Mouse (Mus musculus) megakaryocyte-erythroid progenitor cell, adult 5 weeks (primary cell): Measurements from ENCODE around the gene Arl5b. TPM values are rescaled to one million over a fixed set of nuclear protein-coding genes. Genes with fewer than 3 reads are reported as not detected.

Experiments
- polyA plus RNA-seq: library from polyadenylated mRNA; stranded (reverse); fragments of >175 nt; gene quantifications from 2 replicates; pipeline ENCODE4 v1.2.3, GENCODE M21; 2012

Gene Arl5b
- 8.5 and 10.1 TPM in 2 replicates for polyA plus RNA-seq

GRCm38 (mm10) chr2:15049117-15049873, at the start of gene Arl5b:
Arl5b (plus strand) TSS chr2:15049395.

DNA sequence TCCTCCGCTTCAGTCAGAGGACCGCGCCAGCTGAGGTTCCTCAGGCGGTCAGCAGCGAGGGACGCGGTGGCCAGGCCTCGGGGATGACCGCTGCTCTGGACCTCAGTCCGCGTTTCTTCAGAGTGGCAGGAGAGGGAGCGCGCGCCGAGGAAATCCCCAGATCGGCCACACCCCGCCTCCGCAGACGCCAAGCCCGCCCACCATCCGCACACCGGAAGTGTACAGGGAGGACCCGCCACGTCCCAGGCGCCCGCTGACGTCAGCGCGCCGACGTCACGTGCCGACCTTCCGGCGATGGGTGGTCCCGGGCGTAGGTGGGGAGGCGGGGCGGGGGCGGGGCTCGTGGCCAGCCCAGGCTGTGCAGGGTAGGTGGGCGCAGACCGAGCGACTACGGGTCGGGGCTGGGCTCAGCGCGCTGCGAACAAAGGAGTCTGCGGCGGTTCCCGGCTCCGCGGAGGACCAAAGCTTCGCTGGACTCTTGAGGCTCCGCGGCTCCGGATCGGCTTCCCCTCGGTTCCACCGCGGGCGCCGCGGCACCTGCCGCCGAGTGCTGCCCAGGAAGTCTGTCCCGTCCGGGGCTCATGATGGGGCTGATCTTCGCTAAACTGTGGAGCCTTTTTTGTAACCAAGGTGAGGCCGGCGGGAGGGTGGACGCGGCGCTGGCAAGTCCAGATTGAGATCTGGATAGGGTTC, 5.9 kb downstream of the Arl5b start, which contains the start of gene Nsun6:
Gene Nsun6 (minus strand): TSS at position 125 of the 693 bp plus-strand sequence.

Other genes with a start within 250 kb of the Arl5b start
- gene Nsun6, start 5.7 kb downstream of the Arl5b start, polyA plus RNA-seq = 0.26 and 0.62 TPM in 2 replicates